Mouse (Mus musculus) liver, embryonic 15.5 days (tissue): ENCODE results near the gene Thsd7b. TPM values are rescaled to one million over a fixed set of nuclear protein-coding genes. Genes with fewer than 3 reads are reported as not detected.
"Not testable (repeated sequence)": the region's sequence is repeated elsewhere in the genome, so short reads cannot be mapped to it uniquely, and the experiment has no call there.

Experiments
- ATAC-seq: fragments of 200-750 bp; cut with Nextera tagmentation; 2 replicates; pipeline ENCODE4 v1.8.0; 2017; ENCODE audit warnings: moderate number of reproducible peaks, mild to moderate bottlenecking, moderate library complexity; ENCODE audit not compliant: insufficient read depth
- H3K27ac ChIP-seq: fragments of 300-500 bp; sonication (generic); replicated peaks from 2 replicates; pipeline ENCODE4 v1.5.1; 2015; ENCODE audit warnings: mild to moderate bottlenecking, inconsistent platforms
- H3K27me3 ChIP-seq: fragments of 300-500 bp; sonication (generic); 2 replicates; pipeline ENCODE4 v1.6.1; 2015; ENCODE audit warnings: mild to moderate bottlenecking, inconsistent platforms
- H3K36me3 ChIP-seq: fragments of 300-500 bp; sonication (generic); replicated peaks from 2 replicates; pipeline ENCODE4 v1.6.1; 2015; ENCODE audit warnings: moderate library complexity, mild to moderate bottlenecking, inconsistent platforms
- H3K4me1 ChIP-seq: fragments of 300-500 bp; sonication (generic); replicated peaks from 2 replicates; pipeline ENCODE4 v1.6.1; 2015; ENCODE audit warnings: inconsistent platforms
- H3K4me2 ChIP-seq: fragments of 300-500 bp; sonication (generic); 2 replicates; pipeline ENCODE4 v1.6.1; 2015; ENCODE audit warnings: moderate library complexity, mild to moderate bottlenecking, inconsistent platforms
- H3K4me3 ChIP-seq: fragments of 300-500 bp; sonication (generic); replicated peaks from 2 replicates; pipeline ENCODE4 v1.5.1; 2015; ENCODE audit warnings: mild to moderate bottlenecking, inconsistent platforms
- H3K9ac ChIP-seq: fragments of 300-500 bp; sonication (generic); 2 replicates; pipeline ENCODE4 v1.6.1; 2015; ENCODE audit warnings: moderate library complexity, mild to moderate bottlenecking, inconsistent platforms
- H3K9me3 ChIP-seq: fragments of 300-500 bp; sonication (generic); replicated peaks from 2 replicates; pipeline ENCODE4 v1.6.1; 2016; ENCODE audit warnings: inconsistent platforms
- WGBS: fragments of 180-500 bp; shearing (Covaris S2); methylation state at CpG from one replicate; pipeline ENCODE4 v1.1.7; 2015; ENCODE audit warnings: mixed read lengths; ENCODE audit not compliant: insufficient replicate concordance; 5-methylcytosine and 5-hydroxymethylcytosine counted together
- polyA plus RNA-seq: library from polyadenylated mRNA; unstranded; fragments of >200 nt; fragmentation: Nextera tagmentation; extraction: Ambion mirVana; gene quantifications from 2 replicates; pipeline ENCODE4 v1.2.1, GENCODE M21; 2015

The Thsd7b gene
- polyA plus RNA-seq, 1 experiment from 2014 or later = 0.48 TPM

DNA sequence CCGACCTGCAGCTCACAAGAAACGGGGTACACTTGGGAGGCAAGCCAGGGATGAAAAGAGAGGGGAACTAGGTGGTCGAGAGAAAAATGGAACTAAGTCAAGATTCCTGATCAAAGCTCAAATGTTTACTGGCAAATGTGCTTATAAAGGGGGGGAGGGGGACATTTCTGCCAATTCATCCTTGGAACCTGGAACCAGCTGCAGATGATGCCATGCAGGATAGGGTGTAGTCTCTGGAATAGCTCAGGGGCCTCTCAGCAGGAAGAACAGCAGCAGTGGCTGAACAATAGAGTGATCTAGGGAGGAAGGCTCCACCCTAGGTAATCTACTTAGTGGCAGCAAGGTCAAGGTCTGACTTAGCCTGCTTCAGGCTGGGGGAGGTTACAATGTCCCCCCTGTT lies 972.5 kb downstream of the Thsd7b start:
- Histone ChIP-seq H3K9ac (no peak overlapping the region), H3K27ac (no peak overlapping the region), H3K4me3 (no peak overlapping the region), H3K4me1 (no peaks in the 10 kb centered on the region), H3K4me2 (no peak overlapping the region), H3K36me3 (no peaks in the 10 kb centered on the region), H3K9me3 (no peaks in the 10 kb centered on the region), H3K27me3 (no peaks in the 10 kb centered on the region)
- no peak for ATAC-seq
- 56% methylated on average over 3 of the region's 3 CpGs for WGBS

DNA sequence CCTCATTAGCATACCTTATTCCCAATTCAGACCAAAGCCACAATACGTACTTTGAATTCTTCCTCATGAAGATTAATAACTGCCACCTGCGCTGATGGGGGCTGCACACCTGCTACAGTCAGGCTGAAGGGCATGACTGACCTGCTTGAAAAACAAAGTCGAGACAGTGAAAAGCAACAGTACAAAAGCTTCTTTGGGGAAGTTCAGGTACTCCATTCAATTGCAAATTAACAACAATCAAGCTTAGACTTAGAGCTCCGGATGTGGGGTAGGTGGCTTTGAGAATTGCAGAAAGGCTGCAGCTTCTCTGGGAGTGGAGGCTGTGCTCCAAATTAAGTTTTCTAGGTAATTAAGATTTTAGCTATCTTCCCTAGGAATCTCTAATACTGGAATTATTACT lies 973.2 kb downstream of the Thsd7b start:
- H3K9me3 ChIP-seq, H3K4me2 ChIP-seq, H3K36me3 ChIP-seq, H3K9ac ChIP-seq, H3K27ac ChIP-seq, H3K27me3 ChIP-seq, H3K4me3 ChIP-seq, H3K4me1 ChIP-seq, ATAC-seq: not testable (repeated sequence)
- 77% methylated on average over 4 of the region's 4 CpGs for WGBS

GRCm38 (mm10) chr1:130246930-130247329 lies 973.8 kb downstream of the Thsd7b start:
- H3K9me3 ChIP-seq, H3K27ac ChIP-seq, H3K36me3 ChIP-seq, H3K4me1 ChIP-seq, H3K4me3 ChIP-seq, H3K27me3 ChIP-seq, H3K4me2 ChIP-seq, H3K9ac ChIP-seq, ATAC-seq: not testable (repeated sequence)
- 74% methylated on average over 4 of the region's 4 CpGs for WGBS

DNA sequence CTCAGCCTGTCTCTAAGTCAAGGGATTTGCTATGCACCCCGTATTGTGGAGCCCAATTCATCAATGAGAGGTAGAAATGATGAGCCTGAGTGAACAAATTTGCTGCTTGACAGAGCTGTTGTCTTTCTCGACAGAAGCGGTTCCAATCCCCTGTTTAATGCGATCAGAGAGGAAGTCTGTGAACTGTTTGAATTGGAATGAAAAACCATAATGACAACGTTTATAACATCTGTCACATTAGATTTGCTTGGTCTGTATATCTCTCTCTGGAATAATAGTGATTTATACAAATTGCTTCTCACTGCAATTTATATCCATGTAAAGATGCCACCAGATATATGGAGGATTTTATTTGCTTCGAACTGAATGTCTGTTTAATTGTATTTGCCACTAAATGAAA lies 988.9 kb downstream of the Thsd7b start:
- H3K27me3 ChIP-seq = no peaks in the 10 kb centered on the region
- ATAC-seq = no peak
- H3K4me2 ChIP-seq = no peak overlapping the region

More for the DNA sequence above, 988.9 kb downstream of the Thsd7b start:
- Histone ChIP-seq H3K4me3 (no peak overlapping the region), H3K27ac (no peak overlapping the region), H3K9me3 (no peaks in the 10 kb centered on the region), H3K9ac (no peak overlapping the region), H3K36me3 (no peaks in the 10 kb centered on the region), H3K4me1 (no peaks in the 10 kb centered on the region)
- WGBS = 59% methylated on average over 6 of the region's 6 CpGs
